Mouse (Mus musculus) neural tube, embryonic 11.5 days (tissue): Measurements from ENCODE around the gene Hs1bp3. TPM values are rescaled to one million over a fixed set of nuclear protein-coding genes. Genes with fewer than 3 reads are reported as not detected.

Experiments
- ATAC-seq: fragments of 200-750 bp; cut with Nextera tagmentation; 2 replicates; pipeline ENCODE4 v1.8.0; 2017; ENCODE audit warnings: moderate number of reproducible peaks, mild to moderate bottlenecking, moderate TSS enrichment, moderate library complexity; ENCODE audit not compliant: insufficient read depth, low FRiP score, low TSS enrichment
- DNase-seq: peaks from one replicate; pipeline ENCODE4 v3.0.0-alpha.2; 2015; ENCODE audit warnings: low spot score
- H3K27ac ChIP-seq: fragments of 300-500 bp; sonication (generic); 2 replicates; pipeline ENCODE4 v1.5.1; 2014; ENCODE audit warnings: low read depth, mild to moderate bottlenecking, low read length
- H3K27me3 ChIP-seq: fragments of 300-500 bp; sonication (generic); 2 replicates; pipeline ENCODE4 v1.6.1; 2014; ENCODE audit warnings: mild to moderate bottlenecking, low read length, mixed read lengths; ENCODE audit not compliant: control insufficient read depth, insufficient read depth
- H3K36me3 ChIP-seq: fragments of 300-500 bp; sonication (generic); 2 replicates; pipeline ENCODE4 v1.6.1; 2014; ENCODE audit warnings: mild to moderate bottlenecking, low read length, moderate library complexity, mixed read lengths; ENCODE audit not compliant: control insufficient read depth, insufficient read depth
- H3K4me1 ChIP-seq: fragments of 300-500 bp; sonication (generic); 2 replicates; pipeline ENCODE4 v1.6.1; 2014; ENCODE audit warnings: low read length, mixed read lengths; ENCODE audit not compliant: control insufficient read depth, insufficient read depth
- H3K4me2 ChIP-seq: fragments of 300-500 bp; sonication (generic); 2 replicates; pipeline ENCODE4 v1.6.1; 2014; ENCODE audit warnings: low read depth, mild to moderate bottlenecking, moderate library complexity
- H3K4me3 ChIP-seq: fragments of 300-500 bp; sonication (generic); 2 replicates; pipeline ENCODE4 v1.5.1; 2014; ENCODE audit warnings: low read depth, low read length
- H3K9ac ChIP-seq: fragments of 300-500 bp; sonication (generic); 2 replicates; pipeline ENCODE4 v1.6.1; 2014; ENCODE audit warnings: mild to moderate bottlenecking, low read length
- H3K9me3 ChIP-seq: fragments of 300-500 bp; sonication (generic); 2 replicates; pipeline ENCODE4 v1.6.1; 2016; ENCODE audit warnings: low read length; ENCODE audit not compliant: control insufficient read depth
- WGBS: fragments of 180-500 bp; shearing (Covaris S2); extraction: QIAGEN DNeasy Blood & Tissue Kit; methylation state at CpG from one replicate; pipeline ENCODE4 v1.1.7; 2014; 5-methylcytosine and 5-hydroxymethylcytosine counted together
- polyA plus RNA-seq: library from polyadenylated mRNA; unstranded; fragments of >200 nt; fragmentation: Nextera tagmentation; extraction: Ambion mirVana; gene quantifications from 2 replicates; pipeline ENCODE4 v1.2.1, GENCODE M21; 2014

Hs1bp3 gene
- polyA plus RNA-seq, 1 experiment from 2014 or later = 8.6 TPM

DNA sequence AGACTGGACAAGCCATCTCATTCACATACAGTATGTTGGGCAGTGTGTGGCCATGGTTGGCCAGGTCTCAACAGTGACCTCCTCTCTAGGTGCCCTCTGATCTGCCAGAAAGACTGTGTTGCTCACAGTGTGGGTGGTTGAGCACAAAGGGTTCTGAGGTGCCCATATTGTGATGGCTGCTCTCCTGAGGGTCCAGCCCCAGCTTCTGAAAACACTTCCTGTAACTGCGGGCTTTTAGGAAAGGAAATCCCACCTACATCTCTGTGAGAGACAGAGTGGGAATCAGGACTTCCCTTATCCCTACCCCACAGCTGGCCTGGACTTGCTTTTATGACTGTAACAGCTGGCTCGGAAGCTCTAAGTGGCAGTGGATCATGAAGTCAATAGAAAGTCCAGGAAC lies 68.7 kb downstream of the Hs1bp3 start:
- no peaks in the 10 kb centered on the region for H3K36me3 ChIP-seq
- no peak overlapping the region for H3K4me3 ChIP-seq
- H3K4me2 ChIP-seq = no peak overlapping the region
- no peaks in the 10 kb centered on the region for H3K9me3 ChIP-seq
- no peaks in the 10 kb centered on the region for H3K27me3 ChIP-seq
- H3K9ac ChIP-seq = no peak overlapping the region
- no peaks in the 10 kb centered on the region; the same call in 1 of the 2 replicates for H3K4me1 ChIP-seq
- no peak for DNase-seq
- WGBS = 62% methylated on average over 2 of the region's 2 CpGs
- H3K27ac ChIP-seq = no peak overlapping the region
- ATAC-seq = no peak

DNA sequence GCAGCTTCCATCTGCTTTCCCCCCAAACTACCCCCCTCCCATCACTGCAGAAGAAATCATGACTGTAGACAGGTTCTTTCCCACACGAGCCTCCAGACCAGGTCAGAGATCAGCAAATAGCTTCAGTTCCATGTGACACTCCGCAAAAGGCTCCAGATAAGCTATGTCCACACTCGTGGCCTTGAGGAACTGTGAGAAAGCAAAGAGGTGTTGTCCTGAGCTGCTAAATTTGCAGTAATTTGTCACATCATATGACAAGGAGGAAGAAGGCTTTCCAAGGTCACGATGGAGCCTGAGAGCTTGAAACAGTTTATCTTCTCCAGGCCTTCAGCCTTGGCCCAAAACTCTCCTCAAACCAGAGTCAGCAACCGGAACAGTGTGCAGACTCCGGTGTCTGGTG lies 70.6 kb downstream of the Hs1bp3 start:
- 83% methylated on average over 6 of the region's 6 CpGs for WGBS
- H3K27me3 ChIP-seq = no peaks in the 10 kb centered on the region
- ATAC-seq = no peak
- no peaks in the 10 kb centered on the region for H3K36me3 ChIP-seq
- H3K9me3 ChIP-seq = no peaks in the 10 kb centered on the region
- no peaks in the 10 kb centered on the region; the same call in 1 of the 2 replicates for H3K4me1 ChIP-seq
- H3K4me3 ChIP-seq = no peak overlapping the region
- DNase-seq = peak; percentile 4
- H3K4me2 ChIP-seq = no peak overlapping the region
- H3K27ac ChIP-seq = no peak overlapping the region
- H3K9ac ChIP-seq = no peak overlapping the region

GRCm38 (mm10) chr12:8386451-8387011 lies 73.3 kb downstream of the Hs1bp3 start:
- no peak overlapping the region for H3K4me2 ChIP-seq
- H3K27me3 ChIP-seq = no peaks in the 10 kb centered on the region
- 63% methylated on average over 6 of the region's 6 CpGs for WGBS
- DNase-seq = peak; percentile 58
- H3K9me3 ChIP-seq = no peaks in the 10 kb centered on the region
- H3K4me1 ChIP-seq = no peaks in the 10 kb centered on the region
- H3K4me3 ChIP-seq = no peak overlapping the region
- no peaks in the 10 kb centered on the region for H3K36me3 ChIP-seq
- H3K9ac ChIP-seq = no peak overlapping the region
- peak; percentile 35; the same call in 1 of the 2 replicates for ATAC-seq
- H3K27ac ChIP-seq = peak overlapping the region; percentile 35; the same call in 1 of the 2 replicates

- DNase-seq (no peak), ATAC-seq (no peak)
- H3K4me2 ChIP-seq = no peak overlapping the region
- no peaks in the 10 kb centered on the region for H3K9me3 ChIP-seq
- H3K4me1 ChIP-seq = no peaks in the 10 kb centered on the region
- no peak overlapping the region for H3K4me3 ChIP-seq
- no peaks in the 10 kb centered on the region for H3K36me3 ChIP-seq
- WGBS = 80% methylated on average over 1 of the region's 1 CpGs
- no peaks in the 10 kb centered on the region for H3K27me3 ChIP-seq
- no peak overlapping the region for H3K9ac ChIP-seq
- peak overlapping the region; percentile 35; the same call in 1 of the 2 replicates for H3K27ac ChIP-seq
Measured at GRCm38 (mm10) chr12:8387281-8387680, 74.0 kb downstream of the Hs1bp3 start.

DNA sequence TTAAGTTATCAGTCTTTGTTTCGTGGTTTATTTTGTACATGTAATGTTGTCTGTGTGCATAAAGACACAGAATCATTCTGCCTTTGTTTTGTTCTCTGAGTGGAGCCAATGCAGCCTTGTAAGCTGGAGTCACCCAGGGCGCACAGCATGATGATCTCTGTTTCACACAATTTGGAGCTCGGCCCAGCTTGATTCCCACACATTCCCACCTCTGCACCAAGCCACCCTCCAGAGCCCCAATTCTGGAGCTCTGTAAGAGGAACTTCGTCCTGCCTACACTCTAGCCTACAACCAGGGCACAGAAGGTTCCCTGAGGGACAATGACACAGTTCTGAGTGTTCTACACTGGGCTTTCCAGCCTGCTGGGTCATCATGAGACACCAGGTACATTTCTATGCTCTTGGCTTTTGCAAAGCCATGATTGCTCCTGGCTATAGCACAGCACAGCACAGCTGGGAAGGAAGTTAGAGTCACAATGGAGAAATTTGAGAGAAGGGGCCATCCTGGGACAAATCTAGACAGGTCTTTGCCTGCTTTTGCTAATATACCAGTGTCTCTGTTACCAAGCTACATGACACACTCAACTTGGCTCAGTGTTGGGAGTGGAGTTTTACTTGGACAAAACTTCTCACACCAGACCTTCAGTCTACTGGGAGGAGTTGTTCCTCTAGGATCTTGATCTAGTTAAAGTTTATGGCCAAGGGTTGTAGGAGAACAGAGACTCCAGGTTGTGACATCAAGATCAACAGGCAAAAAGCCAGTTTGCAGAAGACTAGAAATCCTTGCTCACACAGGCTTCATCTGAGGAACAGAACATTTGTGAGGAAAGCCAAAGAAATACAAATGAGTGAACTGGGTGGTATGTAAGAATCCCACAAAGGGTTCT lies 75.5 kb downstream of the Hs1bp3 start:
- no peaks in the 10 kb centered on the region for H3K4me1 ChIP-seq
- no peak overlapping the region for H3K4me3 ChIP-seq
- no peak overlapping the region for H3K27ac ChIP-seq
- H3K36me3 ChIP-seq = no peaks in the 10 kb centered on the region
- ATAC-seq (no peak), DNase-seq (no peak)
- H3K4me2 ChIP-seq = no peak overlapping the region
- H3K9ac ChIP-seq = no peak overlapping the region
- H3K9me3 ChIP-seq = no peaks in the 10 kb centered on the region
- WGBS = 85% methylated on average over 4 of the region's 4 CpGs
- H3K27me3 ChIP-seq = no peaks in the 10 kb centered on the region

- H3K4me2 ChIP-seq = no peak overlapping the region
- DNase-seq = peak; percentile 3
- 90% methylated on average over 5 of the region's 5 CpGs for whole genome bisulfite sequencing
- H3K9ac ChIP-seq = no peak overlapping the region
- H3K27ac ChIP-seq = no peak overlapping the region
- H3K27me3 ChIP-seq = no peaks in the 10 kb centered on the region
- no peaks in the 10 kb centered on the region for H3K36me3 ChIP-seq
- ATAC-seq = no peak
- H3K9me3 ChIP-seq = no peaks in the 10 kb centered on the region
- H3K4me1 ChIP-seq = no peaks in the 10 kb centered on the region
- no peak overlapping the region for H3K4me3 ChIP-seq
Measured at GRCm38 (mm10) chr12:8393226-8393625, 80.0 kb downstream of the Hs1bp3 start.

Other genes with a start within 250 kb of the Hs1bp3 start
- 60.5 and 67.2 TPM in 2 replicates for gene Ldah, start 105.3 kb upstream of the Hs1bp3 start, polyA plus RNA-seq
- 0.28 and 0.37 TPM in 2 replicates for gene Gdf7, start 11.5 kb upstream of the Hs1bp3 start, polyA plus RNA-seq
- gene Rhob, start 186.6 kb downstream of the Hs1bp3 start, polyA plus RNA-seq = 91.1 and 93.1 TPM in 2 replicates